Mouse (Mus musculus) monocyte, adult 2 months (primary cell): ENCODE measurements around the gene Zbtb17.
A peak's percentile ranks its signal among the peaks of the same experiment; 100 is the strongest.

Experiments used
- DNase-seq, 2 experiments: peaks; one replicate each; pipeline ENCODE4 v3.0.0; 2022; ENCODE audit warnings: low spot score in 2 of 2, low read depth in 1 of 2

Gene Zbtb17

DNA sequence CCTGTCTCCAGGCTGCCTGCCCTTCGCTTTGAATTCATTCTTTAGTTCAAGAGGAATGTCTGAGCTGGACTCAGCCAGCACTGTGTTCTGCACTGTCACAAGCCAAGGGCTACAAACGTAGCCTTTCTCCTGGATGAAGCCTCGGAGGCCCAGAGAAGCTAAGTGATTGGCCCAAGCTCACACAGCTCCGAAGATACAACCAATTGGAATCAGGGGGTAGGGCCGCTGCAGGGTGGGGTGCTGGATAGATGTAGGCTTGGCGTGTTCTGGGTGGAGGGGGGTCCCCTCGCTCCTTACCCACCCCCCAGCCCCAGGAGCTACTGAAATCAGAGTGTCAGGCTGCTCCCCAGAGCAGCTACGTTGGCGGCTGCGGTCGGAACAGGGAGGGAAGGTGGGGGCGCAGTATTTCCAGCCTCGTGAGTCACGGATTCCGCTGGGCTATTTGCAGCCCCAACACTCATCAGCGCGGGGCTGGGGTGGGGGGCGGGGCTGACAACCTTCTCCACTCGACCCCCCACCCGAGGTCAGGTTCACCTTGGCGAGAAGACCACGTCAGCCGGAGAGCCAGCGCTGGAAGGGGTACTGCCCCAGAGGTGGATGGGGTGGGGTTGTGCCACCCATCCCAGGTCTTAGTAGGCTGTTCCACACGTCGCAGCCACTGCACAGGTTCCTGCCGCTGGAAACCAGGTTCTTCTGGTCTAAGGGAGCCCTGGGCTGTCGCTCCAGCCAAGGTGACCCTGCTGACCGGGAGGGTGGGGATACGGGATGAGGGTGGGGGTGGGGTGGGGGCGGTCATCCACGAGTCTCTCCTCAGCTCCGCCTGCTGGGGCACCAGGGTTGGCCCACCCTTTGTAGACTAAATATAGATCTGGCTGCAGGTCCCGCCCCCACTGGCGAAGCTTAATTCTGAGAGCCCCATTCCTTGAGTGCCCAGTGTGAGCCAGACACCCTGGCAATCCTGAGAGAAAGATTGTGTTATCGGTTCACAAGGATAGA, 18.7 kb upstream of the Zbtb17 start:
- DNase-seq, result no peak

DNA sequence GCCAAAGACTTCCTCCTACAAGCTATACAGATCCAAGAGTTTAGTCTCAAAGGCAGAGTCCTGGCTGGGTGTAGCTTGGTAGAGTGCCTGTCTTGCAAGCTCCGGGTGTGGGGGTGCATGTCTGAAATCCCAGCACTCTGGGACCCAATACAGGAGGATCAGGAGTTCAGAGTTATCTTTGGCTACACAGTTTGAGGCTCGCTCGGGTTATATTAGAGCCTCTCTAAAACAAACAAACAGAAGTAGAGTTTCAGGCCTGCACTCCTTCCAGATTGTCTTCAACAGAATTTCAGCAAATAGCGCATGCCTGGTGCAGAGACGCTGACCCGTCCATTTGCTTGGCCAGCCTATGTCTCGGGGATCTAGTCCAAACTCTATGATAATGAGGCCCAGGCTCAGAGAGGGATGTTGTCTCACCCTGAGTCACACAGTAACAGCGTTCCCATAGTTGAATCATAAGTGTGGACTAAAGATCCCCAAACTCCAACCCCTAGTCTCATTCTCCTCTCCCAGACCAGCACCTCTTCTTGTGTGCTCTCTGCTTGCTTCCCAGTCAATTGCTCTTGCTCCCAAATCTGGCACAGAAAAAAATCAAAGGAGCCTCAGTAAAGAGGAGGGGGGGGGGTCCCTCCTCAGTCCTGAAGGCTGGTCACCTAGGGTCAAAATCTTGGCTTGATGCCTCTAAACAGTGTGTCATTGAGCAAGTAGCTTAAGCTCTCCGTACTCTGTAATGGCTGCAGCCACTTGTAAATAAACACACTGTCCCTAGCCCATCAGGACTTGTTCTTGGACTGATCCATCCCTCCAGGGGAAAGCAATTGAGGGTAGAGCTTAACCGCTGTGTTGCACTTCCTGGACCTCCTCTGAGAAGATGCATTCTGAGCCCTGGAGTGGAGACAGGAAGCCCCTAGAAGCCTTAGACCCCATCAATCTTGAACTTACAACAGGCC, 17.4 kb upstream of the Zbtb17 start:
- no peak for DNase-seq

DNA sequence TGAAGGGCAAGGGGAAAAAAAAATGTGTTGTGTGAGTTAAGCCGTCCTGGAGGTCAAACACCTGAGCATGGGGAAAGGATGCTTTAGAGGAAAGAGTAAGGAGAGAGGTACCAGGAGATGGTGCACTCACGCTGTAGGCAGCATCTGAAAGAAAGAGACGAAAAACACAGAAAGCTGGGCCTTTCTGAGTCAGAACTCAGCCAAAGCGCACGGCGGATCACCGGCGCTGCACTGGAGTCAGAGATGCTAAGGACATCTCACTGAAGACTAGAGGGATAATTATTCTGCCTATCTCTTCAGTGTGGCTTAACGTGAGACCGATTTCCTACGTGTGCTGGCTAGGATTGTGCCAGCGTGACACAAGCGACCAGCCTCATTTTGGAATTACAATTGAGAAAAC, 16.5 kb upstream of the Zbtb17 start:
- DNase-seq, result no peak

DNA sequence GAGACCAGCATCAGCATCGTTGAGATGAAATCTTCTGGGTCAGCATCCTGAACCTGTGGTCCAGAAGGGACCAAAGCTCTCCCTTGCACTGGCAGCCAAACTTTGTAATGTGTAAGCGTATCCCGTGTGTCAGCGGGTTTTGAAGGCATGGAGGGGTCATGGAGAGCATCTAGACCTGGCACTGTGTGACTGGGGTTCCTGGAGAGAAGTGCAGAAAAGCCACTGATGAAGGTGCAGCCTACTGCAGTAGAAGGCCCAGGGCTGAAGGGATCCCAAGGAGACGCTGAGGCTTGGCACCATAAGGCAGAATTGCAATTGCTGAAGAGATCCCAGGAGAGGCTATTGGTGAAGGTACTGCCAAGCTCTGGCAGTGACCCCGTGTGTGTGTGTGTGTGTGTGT, 15.1 kb upstream of the Zbtb17 start:
- DNase-seq, result no peak

- no peak for DNase-seq
Measured at GRCm38 (mm10) chr4:141429847-141430246, 14.6 kb upstream of the Zbtb17 start.

DNA sequence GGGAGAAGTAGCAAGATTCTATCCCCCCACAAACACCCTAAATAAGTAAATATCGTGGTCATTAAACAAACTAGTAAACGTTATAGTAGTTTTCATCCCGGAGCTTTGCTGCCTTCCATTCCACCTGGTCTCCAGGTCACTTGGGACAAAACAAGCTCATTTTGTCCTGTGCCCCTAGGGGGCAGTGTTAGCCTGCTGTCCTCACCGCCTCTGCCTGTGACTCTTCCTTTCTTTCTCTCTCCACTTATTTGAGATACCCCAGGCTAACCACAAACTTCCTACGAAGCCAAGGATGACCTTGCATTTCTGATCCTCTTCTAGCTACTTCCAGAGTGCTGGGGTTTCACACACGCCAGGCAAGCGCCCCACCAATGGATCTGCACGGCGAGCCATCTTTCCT, 13.5 kb upstream of the Zbtb17 start:
- DNase-seq, result peak in 1 of 2 experiments; percentile 48

DNA sequence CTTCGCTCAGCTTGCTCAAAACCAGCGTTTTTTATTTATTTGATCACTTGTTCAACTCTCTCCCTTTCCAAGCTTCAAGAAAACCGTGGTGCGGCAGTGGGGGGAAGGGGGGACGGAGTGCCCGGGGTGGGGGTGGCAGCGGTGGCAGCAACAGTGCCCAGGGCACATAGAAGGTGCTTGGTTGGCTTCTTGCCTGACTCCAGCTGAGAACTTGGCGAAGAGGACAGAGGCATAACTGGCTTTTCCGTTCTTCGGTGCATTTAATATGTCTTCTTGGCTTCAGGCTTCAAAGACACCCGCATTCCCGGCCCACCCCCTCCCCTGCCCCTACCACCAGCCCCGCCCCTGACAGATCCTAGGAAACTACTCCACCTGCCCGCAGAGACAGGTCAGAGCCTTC, 11.8 kb upstream of the Zbtb17 start:
- no peak for DNase-seq

GRCm38 (mm10) chr4:141433191-141433590, 11.3 kb upstream of the Zbtb17 start:
- DNase-seq, result no peak

GRCm38 (mm10) chr4:141435974-141436373, 8.5 kb upstream of the Zbtb17 start, which contains the start of gene Srarp:
Gene Srarp (minus strand): TSS chr4:141436105.
- no peak for DNase-seq

GRCm38 (mm10) chr4:141439083-141439803, 5.2 kb upstream of the Zbtb17 start:
- no peak for DNase-seq

- no peak for DNase-seq
Measured at GRCm38 (mm10) chr4:141440877-141441276, 3.6 kb upstream of the Zbtb17 start.

DNA sequence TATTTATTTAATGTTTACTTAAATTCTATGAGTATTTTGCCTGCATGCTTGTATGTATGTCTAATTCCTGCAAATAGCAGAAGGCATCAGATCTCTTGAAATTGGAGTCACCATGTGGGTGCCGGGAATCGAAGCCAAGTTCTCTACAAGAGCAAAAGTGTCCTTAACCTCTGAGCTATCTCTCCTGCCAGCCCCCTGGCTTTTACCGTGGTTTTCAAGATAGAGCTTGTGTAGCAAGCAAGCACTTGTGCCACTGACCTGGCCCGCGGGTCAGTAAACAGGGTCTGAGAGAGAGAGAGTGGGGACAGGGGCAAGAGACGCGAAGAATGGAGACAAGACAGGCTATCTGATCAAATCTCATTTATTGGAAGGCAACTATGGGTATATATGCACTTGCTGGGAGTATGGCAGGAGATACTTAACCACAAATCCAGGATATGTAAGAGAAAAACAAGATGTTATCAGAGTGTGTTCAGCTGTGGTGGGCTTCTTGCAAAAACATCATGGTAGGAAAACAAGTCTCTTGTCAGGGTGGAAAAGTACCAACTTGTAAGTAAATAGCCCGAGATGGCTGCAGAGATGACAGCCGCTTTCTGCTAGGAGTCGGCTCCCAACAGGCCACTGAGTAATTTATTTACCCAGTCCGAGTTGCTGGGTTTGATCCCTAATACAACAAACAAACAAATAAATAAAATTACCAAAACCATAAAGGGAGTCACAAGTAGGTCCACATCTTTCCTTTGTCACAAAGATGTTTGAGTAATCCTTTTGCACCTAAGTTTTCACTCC, 619 bp upstream of the Zbtb17 start:
- no peak for DNase-seq

DNA sequence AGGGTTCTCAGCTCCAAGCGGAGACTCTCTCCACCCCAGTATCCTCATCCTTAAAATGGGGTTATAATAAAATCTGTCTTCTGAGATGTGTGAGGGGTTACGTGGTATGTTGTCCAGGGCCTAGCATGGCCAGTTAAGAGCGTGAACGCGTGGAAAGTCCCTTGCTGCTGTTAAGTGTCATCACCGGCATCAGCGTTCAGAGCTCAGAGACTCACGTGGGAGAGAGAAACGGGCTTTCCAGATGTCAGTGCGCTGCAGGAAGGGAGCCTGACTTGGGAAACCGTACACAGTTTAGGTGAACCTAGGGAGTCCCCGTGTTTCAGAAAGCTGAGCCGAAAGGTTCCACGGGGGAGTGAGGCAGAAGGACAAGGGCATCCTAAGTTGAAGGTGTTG, 870 bp downstream of the Zbtb17 start:
- peak in 1 of 2 experiments; percentile 41 for DNase-seq

- no peak for DNase-seq
Measured at GRCm38 (mm10) chr4:141446211-141446610, 1.8 kb downstream of the Zbtb17 start.

- no peak for DNase-seq
Measured at GRCm38 (mm10) chr4:141451251-141451650, 6.8 kb downstream of the Zbtb17 start.

- no peak for DNase-seq
Measured at GRCm38 (mm10) chr4:141451916-141452450, 7.5 kb downstream of the Zbtb17 start.

GRCm38 (mm10) chr4:141454581-141455350, 10.3 kb downstream of the Zbtb17 start:
- peak in 1 of 2 experiments; percentile 19 for DNase-seq

DNA sequence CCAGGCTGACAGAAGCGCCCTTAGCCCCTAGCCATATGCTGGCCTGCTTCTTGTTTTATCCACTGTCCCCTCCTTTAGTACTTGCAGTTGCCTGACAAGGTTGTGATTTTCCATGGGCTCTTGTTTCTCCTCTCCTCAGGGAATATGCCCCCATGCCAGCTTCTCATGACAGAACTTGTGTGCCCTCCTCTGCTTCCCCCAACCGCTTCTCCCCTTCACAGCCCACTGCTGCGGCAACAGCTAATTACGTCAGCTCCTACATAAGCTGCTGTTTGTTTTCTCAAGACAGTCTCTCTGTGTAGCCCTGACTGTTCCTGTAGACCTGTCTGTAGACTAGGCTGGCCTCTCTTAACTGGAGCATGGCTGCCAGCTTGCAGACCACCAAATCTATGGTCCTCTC, 11.1 kb downstream of the Zbtb17 start:
- no peak for DNase-seq
